Mouse (Mus musculus) neural tube, embryonic 15.5 days (tissue): ENCODE results near the gene Gcdh. TPM values are rescaled to one million over a fixed set of nuclear protein-coding genes. Genes with fewer than 3 reads are reported as not detected.
A peak's percentile ranks its signal among the peaks of the same experiment; 100 is the strongest.

ENCODE experiments used
- ATAC-seq: fragments of 200-750 bp; cut with Nextera tagmentation; 2 replicates; pipeline ENCODE4 v1.8.0; 2017; ENCODE audit warnings: mild to moderate bottlenecking, moderate TSS enrichment, moderate library complexity; ENCODE audit not compliant: low FRiP score
- H3K27ac ChIP-seq: fragments of 300-500 bp; sonication (generic); replicated peaks from 2 replicates; pipeline ENCODE4 v1.5.1; 2015; ENCODE audit warnings: mild to moderate bottlenecking, inconsistent platforms
- H3K27me3 ChIP-seq: fragments of 300-500 bp; sonication (generic); replicated peaks from 2 replicates; pipeline ENCODE4 v1.6.1; 2015; ENCODE audit warnings: inconsistent platforms
- H3K36me3 ChIP-seq: fragments of 300-500 bp; sonication (generic); 2 replicates; pipeline ENCODE4 v1.6.1; 2015; ENCODE audit warnings: inconsistent platforms
- H3K4me1 ChIP-seq: fragments of 300-500 bp; sonication (generic); 2 replicates; pipeline ENCODE4 v1.6.1; 2015; ENCODE audit warnings: inconsistent platforms
- H3K4me2 ChIP-seq: fragments of 300-500 bp; sonication (generic); 2 replicates; pipeline ENCODE4 v1.6.1; 2015; ENCODE audit warnings: inconsistent platforms, mild to moderate bottlenecking, moderate library complexity
- H3K4me3 ChIP-seq: fragments of 300-500 bp; sonication (generic); replicated peaks from 2 replicates; pipeline ENCODE4 v1.5.1; 2015; ENCODE audit warnings: mild to moderate bottlenecking, inconsistent platforms
- H3K9ac ChIP-seq: fragments of 300-500 bp; sonication (generic); replicated peaks from 2 replicates; pipeline ENCODE4 v1.6.1; 2015; ENCODE audit warnings: mild to moderate bottlenecking, inconsistent platforms
- H3K9me3 ChIP-seq: fragments of 300-500 bp; sonication (generic); replicated peaks from 2 replicates; pipeline ENCODE4 v1.6.1; 2016; ENCODE audit warnings: inconsistent platforms
- WGBS: fragments of 180-500 bp; shearing (Covaris S2); methylation state at CpG from one replicate; pipeline ENCODE4 v1.1.7; 2015; ENCODE audit warnings: mixed read lengths; 5-methylcytosine and 5-hydroxymethylcytosine counted together
- polyA plus RNA-seq: library from polyadenylated mRNA; unstranded; fragments of >200 nt; fragmentation: Nextera tagmentation; extraction: Ambion mirVana; gene quantifications from 2 replicates; pipeline ENCODE4 v1.2.1, GENCODE M21; 2015

The Gcdh gene
- polyA plus RNA-seq: 39.8 and 41.3 TPM in 2 replicates

GRCm38 (mm10) chr8:84893709-84894134 is at the start of gene Gcdh:
TSS of gene Gcdh (minus strand) at chr8:84893921.
- ATAC-seq: peak; percentile 99
- Histone ChIP-seq H3K36me3 (peaks cover 17% of the 10 kb centered on the region), H3K4me1 (peaks cover 23% of the 10 kb centered on the region), H3K4me3 (peak within 1 kb of the TSS; percentile 68), H3K4me2 (peak within 1 kb of the TSS; percentile 85), H3K9ac (peak within 1 kb of the TSS; percentile 73), H3K27me3 (no peaks in the 10 kb centered on the region), H3K9me3 (no peaks in the 10 kb centered on the region), H3K27ac (peak within 1 kb of the TSS; percentile 69; the same call in 1 of the 2 replicates)
- under 1% methylated on average over 11 of the region's 11 CpGs for WGBS

DNA sequence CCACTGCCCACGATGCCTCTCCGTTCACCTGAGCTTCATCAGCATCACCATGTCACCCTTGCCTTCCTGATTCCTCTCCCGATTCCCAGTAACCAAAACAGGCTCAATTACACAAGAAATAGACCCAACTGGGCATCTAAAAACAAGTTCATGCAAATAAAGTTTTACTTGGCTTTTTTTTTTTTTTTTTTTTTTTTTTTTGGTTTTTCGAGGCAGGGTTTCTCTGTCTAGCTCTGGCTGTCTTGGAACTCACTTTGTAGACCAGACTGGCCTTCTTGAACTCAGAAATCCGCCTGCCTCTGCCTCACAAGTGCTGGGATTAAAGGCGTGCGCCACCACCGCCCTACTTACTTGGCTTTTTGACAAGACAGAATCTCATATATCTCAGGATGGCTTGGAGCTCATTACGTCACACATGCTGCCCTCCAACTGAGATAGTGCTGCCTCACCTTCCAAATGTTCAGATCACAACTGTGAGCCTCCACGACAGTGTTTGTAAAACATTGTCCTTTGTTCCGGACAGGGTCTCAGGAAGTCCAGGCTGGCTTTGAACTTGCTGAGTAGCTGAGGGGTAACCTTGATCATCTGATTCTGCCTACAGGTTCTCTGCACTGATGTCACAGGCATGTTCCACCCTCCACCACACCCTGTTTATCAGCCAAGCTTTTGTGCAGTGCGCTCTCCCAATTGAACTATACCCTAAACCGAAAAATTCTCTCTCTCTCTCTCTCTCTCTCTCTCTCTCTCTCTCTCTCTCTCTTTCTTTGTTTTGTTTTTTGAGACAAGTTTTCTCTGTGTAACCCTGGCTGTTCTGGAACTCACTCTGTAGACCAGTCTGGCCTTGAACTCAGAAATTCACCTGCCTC is 44.1 kb upstream of the Gcdh start:
- Histone ChIP-seq H3K4me1 (peaks cover 34% of the 10 kb centered on the region), H3K4me3 (peak overlapping the region; percentile 85), H3K27ac (peak overlapping the region; percentile 96), H3K4me2 (peak overlapping the region; percentile 90), H3K9me3 (no peaks in the 10 kb centered on the region), H3K36me3 (no peaks in the 10 kb centered on the region), H3K27me3 (0 out of 2 replicates have a peak, but pooled peaks cover 4% of the 10 kb centered on the region), H3K9ac (peak overlapping the region; percentile 99)
- 64% methylated on average over 13 of the region's 13 CpGs for WGBS
- no peak for ATAC-seq

GRCm38 (mm10) chr8:84936962-84937546 is 43.3 kb upstream of the Gcdh start, which contains the start of gene Mast1:
TSS of gene Mast1 (minus strand) at chr8:84937359.
- H3K36me3 ChIP-seq: peaks cover 8% of the 10 kb centered on the region; the same call in 1 of the 2 replicates
- no peaks in the 10 kb centered on the region for H3K9me3 ChIP-seq
- H3K4me1 ChIP-seq: peaks cover 34% of the 10 kb centered on the region
- H3K4me3 ChIP-seq: peak within 1 kb of the TSS; percentile 85
- peak within 1 kb of the TSS; percentile 99 for H3K9ac ChIP-seq
- peak within 1 kb of the TSS; percentile 90 for H3K4me2 ChIP-seq
- peak within 1 kb of the TSS; percentile 96 for H3K27ac ChIP-seq
- peak; percentile 68 for ATAC-seq
- WGBS: 3% methylated on average over 46 of the region's 50 CpGs
- H3K27me3 ChIP-seq: 0 out of 2 replicates have a peak, but pooled peaks cover 4% of the 10 kb centered on the region

GRCm38 (mm10) chr8:84936041-84936961 is 42.6 kb upstream of the Gcdh start:
- WGBS: 12% methylated on average over 23 of the region's 23 CpGs
- H3K4me2 ChIP-seq: peak overlapping the region; percentile 90
- peak overlapping the region; percentile 99 for H3K9ac ChIP-seq
- peak; percentile 63 for ATAC-seq
- peak overlapping the region; percentile 96 for H3K27ac ChIP-seq
- peaks cover 34% of the 10 kb centered on the region for H3K4me1 ChIP-seq
- H3K27me3 ChIP-seq: 0 out of 2 replicates have a peak, but pooled peaks cover 4% of the 10 kb centered on the region
- no peaks in the 10 kb centered on the region for H3K9me3 ChIP-seq
- peaks cover 13% of the 10 kb centered on the region; the same call in 1 of the 2 replicates for H3K36me3 ChIP-seq
- H3K4me3 ChIP-seq: peak overlapping the region; percentile 85

DNA sequence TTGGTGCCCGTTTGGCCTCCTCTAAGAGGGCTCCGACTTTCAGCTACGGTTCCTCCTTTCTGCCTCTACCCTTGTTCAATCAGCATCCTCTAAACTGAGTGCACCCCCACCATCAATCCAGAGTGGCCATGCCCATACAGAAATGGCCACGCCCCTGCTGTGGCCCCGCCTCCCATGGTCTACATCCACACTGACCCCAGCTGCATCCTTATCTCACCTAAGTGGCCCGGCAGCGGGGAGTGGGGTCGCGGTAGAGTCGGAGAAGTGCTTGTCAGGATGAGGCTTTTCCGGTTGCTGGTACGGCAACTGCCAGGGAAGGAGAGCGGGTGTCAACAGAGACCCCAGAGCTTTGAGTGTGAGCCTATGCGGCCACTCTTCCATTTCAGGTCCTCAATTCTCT is 41.8 kb upstream of the Gcdh start:
- Histone ChIP-seq H3K27me3 (0 out of 2 replicates have a peak, but pooled peaks cover 7% of the 10 kb centered on the region), H3K9ac (peak overlapping the region; percentile 99), H3K36me3 (peaks cover 17% of the 10 kb centered on the region), H3K4me2 (peak overlapping the region; percentile 90), H3K4me3 (peak overlapping the region; percentile 85), H3K4me1 (peaks cover 34% of the 10 kb centered on the region), H3K27ac (peak overlapping the region; percentile 96), H3K9me3 (no peaks in the 10 kb centered on the region)
- 5% methylated on average over 14 of the region's 14 CpGs for WGBS
- peak; percentile 34 for ATAC-seq

DNA sequence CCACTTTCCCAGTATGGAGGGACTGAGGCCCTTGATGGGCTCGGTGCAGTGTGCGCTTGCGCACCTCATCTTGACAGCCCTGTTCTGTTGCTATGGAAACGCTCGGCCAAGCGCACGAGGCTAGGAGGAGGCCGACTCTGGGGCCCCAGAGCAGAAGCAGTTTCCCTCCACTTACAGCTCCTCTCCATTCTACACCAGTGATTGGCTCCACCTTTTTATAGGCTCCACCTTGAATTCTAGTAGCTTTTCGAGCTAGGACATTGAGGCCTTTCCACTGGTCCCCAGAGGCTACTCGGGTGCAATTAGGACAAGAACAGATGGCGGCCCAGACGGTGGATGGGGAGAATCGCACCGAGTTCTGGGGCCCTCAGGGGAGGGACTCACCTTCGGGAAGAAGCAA is 41.1 kb upstream of the Gcdh start:
- peaks cover 34% of the 10 kb centered on the region for H3K4me1 ChIP-seq
- peak overlapping the region; percentile 90 for H3K4me2 ChIP-seq
- WGBS: under 1% methylated on average over 15 of the region's 15 CpGs
- H3K27me3 ChIP-seq: 0 out of 2 replicates have a peak, but pooled peaks cover 13% of the 10 kb centered on the region
- ATAC-seq: peak; percentile 62
- no peaks in the 10 kb centered on the region for H3K9me3 ChIP-seq
- peak overlapping the region; percentile 96 for H3K27ac ChIP-seq
- peak overlapping the region; percentile 99 for H3K9ac ChIP-seq
- peaks cover 23% of the 10 kb centered on the region for H3K36me3 ChIP-seq
- peak overlapping the region; percentile 85 for H3K4me3 ChIP-seq

DNA sequence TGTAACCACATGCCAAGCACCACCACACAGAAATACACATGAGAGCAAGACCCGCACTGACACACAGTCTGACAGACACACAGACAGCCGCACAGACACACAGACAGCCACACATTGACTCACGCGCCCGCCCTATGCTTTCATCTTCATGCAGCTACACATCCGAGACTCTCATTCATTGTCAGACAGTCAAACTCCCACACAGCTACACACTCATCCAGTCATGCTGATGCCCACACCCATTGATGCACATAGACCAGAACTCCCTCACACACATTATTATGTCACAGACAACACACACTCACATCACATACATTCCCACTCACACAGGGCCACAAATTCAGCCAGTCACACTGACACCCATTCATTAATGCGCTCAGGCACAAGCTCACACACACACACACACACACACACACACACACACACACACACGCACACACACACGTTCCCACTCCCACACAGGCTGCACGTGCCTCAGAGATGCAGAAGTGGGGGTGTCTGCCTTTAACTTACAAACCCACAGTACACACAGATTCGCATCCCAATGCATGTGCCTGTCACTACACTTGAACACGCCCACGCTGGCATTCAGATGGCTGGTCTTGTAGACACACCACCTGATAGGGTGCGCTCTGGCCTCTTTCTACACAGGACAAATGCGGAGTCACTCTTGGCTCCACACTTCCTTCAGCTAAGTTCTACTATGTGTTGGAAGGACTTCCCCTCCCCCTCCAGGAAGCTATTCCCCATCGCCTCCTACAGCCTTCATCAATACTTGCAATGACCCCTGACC is 40.2 kb upstream of the Gcdh start:
- no peaks in the 10 kb centered on the region for H3K9me3 ChIP-seq
- H3K27ac ChIP-seq: peak overlapping the region; percentile 96; the same call in 1 of the 2 replicates
- H3K4me3 ChIP-seq: peak overlapping the region; percentile 85
- H3K4me2 ChIP-seq: peak overlapping the region; percentile 90
- H3K27me3 ChIP-seq: 0 out of 2 replicates have a peak, but pooled peaks cover 13% of the 10 kb centered on the region
- WGBS: 83% methylated on average over 16 of the region's 16 CpGs
- peaks cover 23% of the 10 kb centered on the region for H3K36me3 ChIP-seq
- peaks cover 41% of the 10 kb centered on the region for H3K4me1 ChIP-seq
- ATAC-seq: no peak
- 0 out of 2 replicates have a peak overlapping the region, but pooled peaks have one; percentile 14 for H3K9ac ChIP-seq

DNA sequence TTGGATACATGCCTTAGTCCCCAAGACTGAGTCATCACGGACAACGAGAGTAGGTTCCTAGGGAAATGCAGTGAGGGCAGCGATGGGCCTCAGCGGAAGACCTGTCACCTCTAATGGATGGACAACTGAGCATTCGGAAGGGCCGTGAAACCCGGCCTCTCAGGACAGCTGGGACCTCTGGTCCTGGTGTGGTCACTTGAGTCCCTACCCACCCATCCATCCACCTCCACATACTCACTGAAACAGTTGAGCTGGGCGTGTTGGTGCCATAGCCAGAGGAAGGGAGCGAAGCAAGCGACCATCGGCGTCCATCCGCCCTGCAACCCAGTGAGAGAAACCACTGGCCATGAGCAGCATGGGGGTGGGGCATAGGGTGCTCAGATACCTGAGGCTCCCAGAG is 36.9 kb upstream of the Gcdh start:
- Histone ChIP-seq H3K4me2 (no peak overlapping the region), H3K36me3 (peaks cover 48% of the 10 kb centered on the region), H3K27me3 (0 out of 2 replicates have a peak, but pooled peaks cover 10% of the 10 kb centered on the region), H3K4me1 (peaks cover 35% of the 10 kb centered on the region), H3K9me3 (no peaks in the 10 kb centered on the region), H3K9ac (no peak overlapping the region), H3K4me3 (no peak overlapping the region), H3K27ac (no peak overlapping the region)
- ATAC-seq: no peak
- WGBS: 92% methylated on average over 13 of the region's 13 CpGs

- H3K9ac ChIP-seq: 0 out of 2 replicates have a peak overlapping the region, but pooled peaks have one; percentile 1
- 4% methylated on average over 49 of the region's 52 CpGs for WGBS
- H3K36me3 ChIP-seq: peaks cover 64% of the 10 kb centered on the region
- no peak overlapping the region for H3K27ac ChIP-seq
- peak overlapping the region; percentile 25 for H3K4me3 ChIP-seq
- ATAC-seq: peak; percentile 76
- no peaks in the 10 kb centered on the region for H3K9me3 ChIP-seq
- peak overlapping the region; percentile 53 for H3K4me2 ChIP-seq
- H3K4me1 ChIP-seq: peaks cover 16% of the 10 kb centered on the region
- 0 out of 2 replicates have a peak, but pooled peaks cover 10% of the 10 kb centered on the region for H3K27me3 ChIP-seq
These were observed 35.0 kb upstream of the Gcdh start for GRCm38 (mm10) chr8:84928456-84929306.
